Mouse (Mus musculus) E14TG2a.4 (cell line): ENCODE data around the gene P3h2.

ENCODE experiments used
- CTCF ChIP-seq: conservative IDR thresholded peaks from 2 replicates; pipeline ENCODE4 v1.5.1; 2014; ENCODE audit warnings: low read length
- NANOG ChIP-seq: IDR thresholded peaks from 2 replicates; pipeline ENCODE4 v1.6.1; 2014; ENCODE audit warnings: borderline replicate concordance, low read length, mixed read lengths
- POU5F1 ChIP-seq: IDR thresholded peaks from 2 replicates; pipeline ENCODE4 v1.6.1; 2014; ENCODE audit warnings: low read length, borderline replicate concordance

DNA sequence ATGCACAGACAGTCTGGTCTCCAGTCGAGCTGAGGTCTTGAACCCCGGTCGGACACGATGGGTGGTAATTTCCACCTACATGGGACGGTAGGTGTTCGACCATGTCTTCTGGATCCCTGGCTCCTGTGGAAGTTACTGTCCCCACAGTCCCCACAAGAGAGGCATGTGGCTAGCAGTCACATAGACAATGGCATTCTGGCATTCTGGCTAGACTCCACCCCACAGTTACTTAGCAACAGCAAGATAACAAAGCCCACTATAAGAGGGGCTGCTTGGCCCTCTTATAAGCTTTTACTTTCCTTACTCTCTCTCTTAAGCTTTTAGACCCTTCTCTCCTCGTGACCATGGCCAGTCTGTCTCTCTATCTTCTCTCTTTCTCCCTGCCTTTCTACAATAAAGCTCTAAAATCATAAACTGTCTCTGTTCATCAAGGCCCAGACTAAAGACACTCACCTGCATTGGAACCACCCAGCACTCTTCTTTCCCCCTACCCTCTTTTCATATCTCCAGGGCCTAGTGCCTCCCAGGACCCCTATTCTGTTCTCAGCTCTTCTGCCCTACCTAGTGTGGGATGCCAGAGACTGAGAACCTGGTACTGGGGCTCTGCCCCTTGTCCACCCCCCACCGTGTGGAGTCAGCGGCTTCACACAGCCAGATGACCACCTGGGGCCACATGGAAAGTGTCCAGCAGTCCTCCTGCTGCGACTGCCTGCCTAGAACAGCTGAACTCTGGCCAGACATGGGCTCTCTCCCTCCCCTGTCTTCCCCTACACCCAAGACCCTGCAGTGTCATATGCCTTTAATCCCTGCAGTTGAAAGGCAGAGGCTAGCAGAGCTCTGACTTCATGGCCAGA lies 28.1 kb downstream of the P3h2 start:
- no peak for TF ChIP-seq NANOG
- no peak for TF ChIP-seq CTCF
- TF ChIP-seq POU5F1, result no peak
